Mouse (Mus musculus): ENCODE results near the gene Nebl. TPM values are rescaled to one million over a fixed set of nuclear protein-coding genes. Genes with fewer than 3 reads are reported as not detected.

The Nebl gene
- polyA plus RNA-seq, 1 experiment from 2014 or later = 13.8 TPM

DNA sequence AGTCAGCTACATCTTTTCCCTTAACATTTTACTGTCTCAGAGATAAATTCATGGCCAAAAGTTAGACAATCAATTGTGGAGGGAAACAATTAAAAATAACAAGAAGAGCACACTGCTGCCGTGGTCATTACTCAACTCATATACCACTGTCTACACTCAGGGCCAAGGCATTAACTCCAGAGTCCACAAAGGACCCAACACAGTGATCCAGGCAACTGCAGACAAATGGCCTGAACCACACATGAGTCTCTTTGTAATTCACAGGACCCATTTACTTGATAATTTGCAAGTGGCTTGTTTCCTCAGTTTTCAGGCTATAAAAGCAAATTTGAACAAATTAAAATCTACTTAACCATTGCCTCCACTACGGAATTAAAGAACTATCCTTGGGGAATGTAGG lies 130.6 kb downstream of the Nebl start:
- Histone ChIP-seq H3K4me3 (replicated peaks; ENCODE audit: low read length) (no peak overlapping the region), H3K27ac (ENCODE audit: low read length) (no peak overlapping the region), H3K9ac (replicated peaks; ENCODE audit: low read depth, low read length) (no peak overlapping the region), H3K4me2 (ENCODE audit: low read length) (no peak overlapping the region), H3K4me1 (replicated peaks; ENCODE audit: control insufficient read depth, insufficient read depth, low read length) (no peaks in the 10 kb centered on the region), H3K27me3 (replicated peaks; ENCODE audit: control insufficient read depth, insufficient read depth, low read length) (no peaks in the 10 kb centered on the region), H3K36me3 (ENCODE audit: control insufficient read depth, insufficient read depth) (no peaks in the 10 kb centered on the region), H3K9me3 (ENCODE audit: control insufficient read depth, low read length) (no peaks in the 10 kb centered on the region)
- no peak for ATAC-seq
- WGBS = 50% methylated on average over 2 of the region's 2 CpGs

DNA sequence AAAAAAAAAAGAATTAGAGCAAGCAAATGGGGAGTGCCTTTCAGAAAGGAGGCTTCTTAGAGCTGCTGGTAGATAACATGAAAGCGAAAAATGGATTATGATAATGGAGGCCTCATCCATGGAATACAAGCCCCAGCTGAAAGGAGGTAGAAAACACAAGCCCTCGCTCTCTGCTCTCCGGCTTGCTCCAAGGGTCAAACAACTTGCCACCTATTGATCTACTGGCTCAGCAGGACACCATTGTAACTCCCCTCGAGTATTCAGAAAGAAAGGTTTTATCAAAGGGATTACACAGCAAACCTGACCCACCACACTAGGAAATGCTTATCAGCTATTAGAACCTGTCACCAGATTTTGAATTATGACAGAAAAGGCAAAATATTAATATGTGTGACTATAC lies 131.4 kb downstream of the Nebl start:
- ATAC-seq = no peak
- WGBS = 19% methylated on average over 4 of the region's 4 CpGs
- Histone ChIP-seq H3K27me3 (replicated peaks; ENCODE audit: control insufficient read depth, insufficient read depth, low read length) (no peaks in the 10 kb centered on the region), H3K9me3 (ENCODE audit: control insufficient read depth, low read length) (no peaks in the 10 kb centered on the region), H3K36me3 (ENCODE audit: control insufficient read depth, insufficient read depth) (no peaks in the 10 kb centered on the region), H3K4me2 (ENCODE audit: low read length) (no peak overlapping the region), H3K27ac (ENCODE audit: low read length) (no peak overlapping the region), H3K4me3 (replicated peaks; ENCODE audit: low read length) (no peak overlapping the region), H3K9ac (replicated peaks; ENCODE audit: low read depth, low read length) (no peak overlapping the region), H3K4me1 (replicated peaks; ENCODE audit: control insufficient read depth, insufficient read depth, low read length) (no peaks in the 10 kb centered on the region)

DNA sequence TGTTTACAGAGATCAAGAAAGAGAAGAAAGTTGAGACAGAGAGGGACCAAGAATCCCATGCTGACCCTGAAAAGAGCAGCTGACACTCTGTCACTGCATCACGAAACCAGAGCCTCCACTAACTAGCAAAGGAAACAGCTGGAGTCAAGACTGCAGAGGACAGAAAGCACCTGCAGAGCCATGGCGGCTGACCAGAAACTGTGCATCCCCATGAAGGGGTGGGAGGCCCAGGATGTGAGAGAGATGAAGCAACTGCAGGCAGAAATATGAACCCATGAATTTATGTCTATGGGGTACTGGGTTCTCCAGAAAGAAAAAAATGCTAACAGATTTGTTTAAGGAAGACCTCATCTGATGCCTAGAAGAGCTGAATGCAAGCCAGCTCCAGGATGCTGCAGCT lies 133.3 kb downstream of the Nebl start:
- no peak for ATAC-seq
- Histone ChIP-seq H3K36me3 (ENCODE audit: control insufficient read depth, insufficient read depth) (no peaks in the 10 kb centered on the region), H3K9me3 (ENCODE audit: control insufficient read depth, low read length) (peaks cover 3% of the 10 kb centered on the region; the same call in 1 of the 2 replicates), H3K9ac (replicated peaks; ENCODE audit: low read depth, low read length) (no peak overlapping the region), H3K27me3 (replicated peaks; ENCODE audit: control insufficient read depth, insufficient read depth, low read length) (no peaks in the 10 kb centered on the region), H3K27ac (ENCODE audit: low read length) (no peak overlapping the region), H3K4me2 (ENCODE audit: low read length) (no peak overlapping the region), H3K4me1 (replicated peaks; ENCODE audit: control insufficient read depth, insufficient read depth, low read length) (no peaks in the 10 kb centered on the region), H3K4me3 (replicated peaks; ENCODE audit: low read length) (no peak overlapping the region)
- WGBS = 40% methylated on average over 2 of the region's 2 CpGs

DNA sequence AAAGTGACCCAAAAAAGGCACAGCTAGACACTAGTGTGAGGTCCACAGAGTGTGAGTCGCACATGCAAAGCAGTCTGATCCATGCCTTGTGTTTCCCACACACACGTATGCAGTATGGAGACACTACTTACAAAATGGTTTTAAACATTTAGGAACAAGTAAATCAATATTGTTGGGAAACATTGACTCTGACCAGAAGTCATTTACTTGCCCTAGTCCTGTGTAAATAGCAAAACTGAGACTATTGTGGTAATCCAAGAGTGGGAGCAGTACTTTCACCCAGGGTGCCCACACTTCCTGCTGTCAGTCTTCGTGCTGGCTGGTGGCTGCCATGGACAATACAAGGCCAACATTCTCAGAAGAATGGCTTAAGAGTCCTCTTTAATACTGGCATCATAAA lies 141.6 kb downstream of the Nebl start:
- no peak overlapping the region for H3K4me2 ChIP-seq (ENCODE audit: low read length)
- WGBS = 91% methylated on average over 3 of the region's 3 CpGs
- no peak overlapping the region for H3K9ac ChIP-seq (replicated peaks; ENCODE audit: low read depth, low read length)
- H3K4me3 ChIP-seq (replicated peaks; ENCODE audit: low read length) = no peak overlapping the region
- H3K4me1 ChIP-seq (replicated peaks; ENCODE audit: control insufficient read depth, insufficient read depth, low read length) = no peaks in the 10 kb centered on the region
- no peaks in the 10 kb centered on the region for H3K27me3 ChIP-seq (replicated peaks; ENCODE audit: control insufficient read depth, insufficient read depth, low read length)
- no peak overlapping the region for H3K27ac ChIP-seq (ENCODE audit: low read length)
- no peaks in the 10 kb centered on the region for H3K36me3 ChIP-seq (ENCODE audit: control insufficient read depth, insufficient read depth)
- no peak for ATAC-seq
- peaks cover 3% of the 10 kb centered on the region; the same call in 1 of the 2 replicates for H3K9me3 ChIP-seq (ENCODE audit: control insufficient read depth, low read length)

DNA sequence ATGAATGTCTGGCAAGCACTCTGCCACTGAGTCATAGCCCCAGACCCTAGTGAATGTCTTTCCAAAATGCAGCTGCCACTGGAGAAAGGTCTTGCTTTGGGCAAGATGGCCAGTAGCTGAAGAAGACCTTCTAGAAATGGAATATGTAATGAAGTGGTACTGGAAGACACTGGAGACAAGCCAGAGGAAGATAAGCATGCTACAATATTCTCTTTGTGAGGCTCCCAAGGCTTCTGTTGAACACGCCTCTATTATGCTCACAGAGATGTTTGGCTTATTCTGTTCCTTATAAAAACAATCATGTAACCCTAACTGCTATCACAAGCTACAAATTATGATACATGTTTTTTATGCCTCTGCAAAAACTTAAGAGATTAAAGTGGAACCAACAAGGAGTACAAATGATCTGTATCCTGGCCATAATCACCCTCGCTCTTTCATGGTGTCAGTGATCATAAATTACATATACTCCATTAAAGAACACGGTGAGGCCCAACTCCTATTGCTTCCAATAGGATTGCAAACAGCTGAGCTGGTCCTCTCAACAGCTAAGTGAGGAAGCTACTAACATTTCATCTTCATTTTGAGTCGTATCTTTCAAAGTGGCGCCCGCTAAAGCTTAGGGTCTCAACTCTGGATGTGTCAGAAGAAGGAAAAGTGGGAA lies 145.8 kb downstream of the Nebl start:
- no peak overlapping the region for H3K4me3 ChIP-seq (replicated peaks; ENCODE audit: low read length)
- WGBS = 89% methylated on average over 6 of the region's 6 CpGs
- no peaks in the 10 kb centered on the region for H3K4me1 ChIP-seq (replicated peaks; ENCODE audit: control insufficient read depth, insufficient read depth, low read length)
- H3K27me3 ChIP-seq (replicated peaks; ENCODE audit: control insufficient read depth, insufficient read depth, low read length) = no peaks in the 10 kb centered on the region
- H3K27ac ChIP-seq (ENCODE audit: low read length) = no peak overlapping the region
- ATAC-seq = no peak
- H3K9ac ChIP-seq (replicated peaks; ENCODE audit: low read depth, low read length) = no peak overlapping the region
- H3K36me3 ChIP-seq (ENCODE audit: control insufficient read depth, insufficient read depth) = no peaks in the 10 kb centered on the region
- no peaks in the 10 kb centered on the region for H3K9me3 ChIP-seq (ENCODE audit: control insufficient read depth, low read length)
- H3K4me2 ChIP-seq (ENCODE audit: low read length) = no peak overlapping the region

DNA sequence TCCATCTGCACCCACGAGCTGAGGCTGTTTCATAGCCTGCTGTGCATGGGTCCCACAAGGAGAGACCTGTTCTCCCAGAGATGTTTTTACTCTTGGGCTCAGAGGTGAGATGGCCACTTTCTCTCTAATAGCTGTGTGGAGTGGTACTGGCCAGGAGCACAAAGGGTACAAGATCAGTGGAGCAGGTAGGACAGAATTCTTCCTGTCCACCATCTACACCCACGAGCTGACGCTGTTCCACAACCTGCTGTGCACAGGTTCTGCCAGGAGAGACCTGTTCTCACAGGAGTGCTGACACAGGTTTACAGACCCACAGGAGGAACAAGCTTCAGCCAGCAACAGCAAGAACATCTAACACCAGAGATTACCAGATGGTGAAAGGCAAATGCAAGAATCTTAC lies 155.6 kb downstream of the Nebl start:
- WGBS = 72% methylated on average over 3 of the region's 3 CpGs
- H3K27ac ChIP-seq (ENCODE audit: low read length) = no peak overlapping the region
- H3K4me2 ChIP-seq (ENCODE audit: low read length) = no peak overlapping the region
- no peak overlapping the region for H3K9ac ChIP-seq (replicated peaks; ENCODE audit: low read depth, low read length)
- H3K9me3 ChIP-seq (ENCODE audit: control insufficient read depth, low read length) = no peaks in the 10 kb centered on the region
- no peaks in the 10 kb centered on the region for H3K36me3 ChIP-seq (ENCODE audit: control insufficient read depth, insufficient read depth)
- no peak for ATAC-seq
- no peaks in the 10 kb centered on the region for H3K27me3 ChIP-seq (replicated peaks; ENCODE audit: control insufficient read depth, insufficient read depth, low read length)
- no peak overlapping the region for H3K4me3 ChIP-seq (replicated peaks; ENCODE audit: low read length)
- H3K4me1 ChIP-seq (replicated peaks; ENCODE audit: control insufficient read depth, insufficient read depth, low read length) = no peaks in the 10 kb centered on the region

DNA sequence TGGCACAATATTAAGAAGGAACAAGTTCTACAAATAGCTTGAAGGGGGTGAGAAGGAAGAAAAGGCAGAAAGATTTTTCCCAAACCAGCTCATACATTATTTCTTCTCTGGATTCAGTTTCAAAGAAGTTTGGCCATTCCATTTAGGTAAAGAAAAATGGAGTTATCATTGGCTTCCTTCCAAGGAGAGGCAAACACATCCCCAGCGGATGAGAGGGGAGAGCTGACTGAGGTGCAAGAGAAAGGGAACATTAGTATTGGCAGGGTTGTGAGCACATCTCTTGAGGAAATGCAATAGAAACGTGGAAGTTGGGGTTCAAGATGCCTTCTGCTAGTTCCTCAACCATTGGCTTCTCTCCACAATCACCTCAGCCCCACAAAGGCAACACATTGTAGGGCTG lies 159.5 kb downstream of the Nebl start:
- no peaks in the 10 kb centered on the region for H3K9me3 ChIP-seq (ENCODE audit: control insufficient read depth, low read length)
- ATAC-seq = no peak
- H3K4me1 ChIP-seq (replicated peaks; ENCODE audit: control insufficient read depth, insufficient read depth, low read length) = no peaks in the 10 kb centered on the region
- H3K4me3 ChIP-seq (replicated peaks; ENCODE audit: low read length) = no peak overlapping the region
- H3K27ac ChIP-seq (ENCODE audit: low read length) = no peak overlapping the region
- no peak overlapping the region for H3K4me2 ChIP-seq (ENCODE audit: low read length)
- H3K9ac ChIP-seq (replicated peaks; ENCODE audit: low read depth, low read length) = no peak overlapping the region
- no peaks in the 10 kb centered on the region for H3K27me3 ChIP-seq (replicated peaks; ENCODE audit: control insufficient read depth, insufficient read depth, low read length)
- no peaks in the 10 kb centered on the region for H3K36me3 ChIP-seq (ENCODE audit: control insufficient read depth, insufficient read depth)
- 52% methylated on average over 2 of the region's 2 CpGs for WGBS

DNA sequence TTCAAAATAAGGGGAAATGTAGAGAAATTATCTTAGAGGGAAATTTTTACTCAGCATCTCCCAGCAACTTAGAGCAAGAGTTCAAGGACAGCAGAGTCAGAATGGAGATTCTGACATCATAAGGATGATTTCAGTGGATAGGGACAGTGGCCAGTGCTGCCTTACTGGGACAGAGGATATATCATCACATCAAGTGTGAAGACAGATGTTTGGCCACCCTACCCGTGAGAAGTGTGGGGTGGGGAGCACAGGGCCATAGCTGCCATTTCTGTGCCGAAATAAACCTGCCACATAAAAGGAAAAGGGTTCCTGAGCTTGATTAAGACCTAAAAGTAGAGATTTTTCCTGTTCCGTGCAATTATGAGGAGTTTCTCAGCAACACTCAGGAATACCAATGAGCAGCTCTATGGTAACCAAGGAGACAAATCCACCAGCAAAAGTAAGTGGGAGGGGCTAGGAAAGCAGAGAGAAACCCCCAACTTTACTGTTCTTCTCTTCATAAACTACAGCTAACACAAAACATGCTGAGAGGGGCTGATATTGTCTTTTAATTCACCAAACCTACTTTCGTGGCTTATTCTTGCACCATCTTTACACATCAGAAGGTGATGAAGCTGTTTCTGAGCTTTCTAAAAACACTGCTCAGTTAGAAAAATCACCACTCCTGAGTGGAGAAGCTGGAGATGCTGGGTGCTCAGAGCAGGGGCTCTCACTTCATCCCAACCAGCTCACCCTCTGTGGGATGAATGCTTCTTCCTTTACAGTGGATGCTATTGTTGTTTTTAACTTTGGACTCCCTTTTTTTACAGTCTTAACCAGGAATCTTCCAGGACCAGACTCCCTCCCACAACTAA lies 172.1 kb downstream of the Nebl start:
- Histone ChIP-seq H3K4me1 (replicated peaks; ENCODE audit: control insufficient read depth, insufficient read depth, low read length) (peaks cover 10% of the 10 kb centered on the region), H3K4me3 (replicated peaks; ENCODE audit: low read length) (no peak overlapping the region), H3K4me2 (ENCODE audit: low read length) (no peak overlapping the region), H3K9ac (replicated peaks; ENCODE audit: low read depth, low read length) (no peak overlapping the region), H3K27me3 (replicated peaks; ENCODE audit: control insufficient read depth, insufficient read depth, low read length) (no peaks in the 10 kb centered on the region), H3K36me3 (ENCODE audit: control insufficient read depth, insufficient read depth) (no peaks in the 10 kb centered on the region), H3K27ac (ENCODE audit: low read length) (no peak overlapping the region), H3K9me3 (ENCODE audit: control insufficient read depth, low read length) (no peaks in the 10 kb centered on the region)
- 4% methylated on average over 4 of the region's 4 CpGs for WGBS
- peak; percentile 82 for ATAC-seq

DNA sequence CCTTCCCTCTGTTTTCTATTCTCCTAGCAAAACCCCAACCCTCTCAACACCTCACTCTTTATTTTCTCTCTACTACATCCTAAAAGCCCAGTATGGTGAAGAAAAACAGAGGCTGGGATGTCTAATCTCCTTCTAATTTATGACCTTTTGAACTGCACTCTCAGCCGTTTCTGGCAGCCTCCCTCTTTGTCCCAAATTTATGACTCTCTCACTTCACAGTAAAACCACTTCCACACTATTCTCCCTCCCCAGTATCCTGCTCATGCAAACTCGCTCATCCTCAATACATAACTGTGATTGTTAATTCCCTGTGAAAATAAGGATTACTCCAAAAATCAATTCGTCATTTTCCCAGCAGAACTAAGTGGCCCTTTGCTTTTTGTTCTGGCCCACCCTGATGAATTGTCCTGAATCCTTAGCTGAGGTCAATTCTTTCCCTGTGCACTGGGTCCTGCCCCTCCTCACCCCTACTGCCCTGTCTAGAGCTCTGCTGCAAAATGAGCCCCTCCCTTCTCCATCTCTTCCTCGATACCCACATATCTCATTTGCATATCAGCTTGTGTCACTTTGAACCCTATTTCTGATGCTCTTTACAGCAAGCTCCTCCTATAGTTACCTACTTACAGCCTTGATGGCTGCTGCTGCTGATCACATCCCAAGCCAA lies 181.2 kb downstream of the Nebl start:
- H3K4me2 ChIP-seq (ENCODE audit: low read length) = no peak overlapping the region

More for the DNA sequence above, 181.2 kb downstream of the Nebl start:
- no peak overlapping the region for H3K9ac ChIP-seq (replicated peaks; ENCODE audit: low read depth, low read length)
- H3K9me3 ChIP-seq (ENCODE audit: control insufficient read depth, low read length) = no peaks in the 10 kb centered on the region
- H3K4me1 ChIP-seq (replicated peaks; ENCODE audit: control insufficient read depth, insufficient read depth, low read length) = no peaks in the 10 kb centered on the region
- no peaks in the 10 kb centered on the region for H3K27me3 ChIP-seq (replicated peaks; ENCODE audit: control insufficient read depth, insufficient read depth, low read length)
- H3K27ac ChIP-seq (ENCODE audit: low read length) = no peak overlapping the region
- H3K4me3 ChIP-seq (replicated peaks; ENCODE audit: low read length) = no peak overlapping the region
- H3K36me3 ChIP-seq (ENCODE audit: control insufficient read depth, insufficient read depth) = no peaks in the 10 kb centered on the region
- WGBS = 31% methylated on average over 4 of the region's 4 CpGs
- no peak for ATAC-seq
